Mouse (Mus musculus): ENCODE results near the gene Ninl.

DNA sequence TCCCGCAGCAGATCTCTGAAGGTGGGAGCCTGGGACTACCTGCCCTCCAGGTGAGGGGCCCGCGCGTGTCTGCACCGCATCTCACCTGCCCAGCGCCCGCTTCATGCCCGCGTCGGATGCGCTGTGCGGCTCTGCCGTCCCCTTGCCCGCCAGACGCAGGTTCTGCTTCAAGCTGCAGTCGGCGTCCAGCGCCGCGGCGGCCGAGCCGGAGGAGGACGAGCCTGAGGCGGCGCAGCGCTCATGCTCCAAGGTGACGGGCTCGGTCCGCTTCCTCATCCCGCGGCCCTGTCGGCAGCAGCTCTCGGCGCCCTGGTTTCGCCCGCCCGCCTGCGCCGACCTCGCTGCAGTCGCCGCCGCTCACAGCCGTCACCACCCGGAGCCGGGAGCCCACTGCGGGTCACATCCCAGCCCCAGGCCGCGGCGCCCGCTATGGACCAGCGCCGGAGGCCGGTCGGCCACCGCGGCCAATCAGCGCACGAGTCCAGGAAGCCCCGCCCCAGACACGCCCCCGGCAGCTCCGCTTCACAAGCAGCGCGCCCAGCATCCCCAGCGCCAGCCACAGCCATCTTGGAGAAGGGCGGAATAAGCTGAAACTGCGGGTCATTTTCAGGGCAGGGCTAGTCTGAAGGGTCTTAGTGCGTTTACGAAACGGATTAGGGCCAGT lies 134.8 kb downstream of the Ninl start, which contains the start of gene Abhd12:
- TF ChIP-seq POLR2A (IDR thresholded peaks at IDR 0.05; ENCODE audit: low read depth, low read length) (peak; percentile 96), CTCF (IDR thresholded peaks at IDR 0.05; ENCODE audit: extremely low read depth, insufficient read length, insufficient replicate concordance, low read depth, low read length) (no peak)
